Mouse (Mus musculus): ENCODE results near the gene Tmem233. TPM values are rescaled to one million over a fixed set of nuclear protein-coding genes. Genes with fewer than 3 reads are reported as not detected.

Gene Tmem233
- not detected in 2 replicates for polyA plus RNA-seq (2014; fragmentation: Nextera tagmentation; extraction: Ambion mirVana)

- Histone ChIP-seq H3K27me3 (ENCODE audit: control insufficient read depth, insufficient read depth, low read length) (peaks cover 17% of the 10 kb centered on the region), H3K9me3 (ENCODE audit: control insufficient read depth, low read length) (no peaks in the 10 kb centered on the region), H3K27ac (replicated peaks in 1 of 2; ENCODE audit: control insufficient read depth in 1 of 2, insufficient read depth in 1 of 2, low read depth in 2 of 2, low read length in 2 of 2) (no peak within 1 kb of the TSS), H3K4me3 (ENCODE audit: control insufficient read depth in 1 of 2, insufficient read depth in 1 of 2, low read depth in 1 of 2, low read length in 2 of 2) (no peak within 1 kb of the TSS), H3K4me1 (ENCODE audit: control insufficient read depth in 2 of 2, insufficient read depth in 2 of 2, low read length in 2 of 2) (no peaks in the 10 kb centered on the region; a peak in 1 of 4 replicates), H3K36me3 (ENCODE audit: control insufficient read depth, insufficient read depth, low read length) (no peaks in the 10 kb centered on the region), H3K4me2 (ENCODE audit: low read length) (no peak within 1 kb of the TSS), H3K9ac (ENCODE audit: low read length) (no peak within 1 kb of the TSS)
- ATAC-seq (ENCODE audit: insufficient number of reproducible peaks, insufficient read depth, low FRiP score, low read depth) = no peak
- 6% methylated on average over 17 of the region's 17 CpGs for WGBS
Measured at GRCm38 (mm10) chr5:116083081-116083480, at the start of gene Tmem233. Tmem233 (minus strand) TSS chr5:116083244.

- Histone ChIP-seq H3K9ac (ENCODE audit: low read length) (no peak overlapping the region), H3K4me1 (ENCODE audit: control insufficient read depth in 2 of 2, insufficient read depth in 2 of 2, low read length in 2 of 2) (no peaks in the 10 kb centered on the region), H3K27me3 (ENCODE audit: control insufficient read depth, insufficient read depth, low read length) (no peaks in the 10 kb centered on the region), H3K36me3 (ENCODE audit: control insufficient read depth, insufficient read depth, low read length) (no peaks in the 10 kb centered on the region), H3K9me3 (ENCODE audit: control insufficient read depth, low read length) (no peaks in the 10 kb centered on the region), H3K4me3 (ENCODE audit: control insufficient read depth in 1 of 2, insufficient read depth in 1 of 2, low read depth in 1 of 2, low read length in 2 of 2) (no peak overlapping the region), H3K27ac (replicated peaks in 1 of 2; ENCODE audit: control insufficient read depth in 1 of 2, insufficient read depth in 1 of 2, low read depth in 2 of 2, low read length in 2 of 2) (no peak overlapping the region), H3K4me2 (ENCODE audit: low read length) (no peak overlapping the region)
- ATAC-seq (ENCODE audit: insufficient number of reproducible peaks, insufficient read depth, low FRiP score, low read depth) = no peak
- 9% methylated on average over 11 of the region's 11 CpGs for WGBS
Measured at GRCm38 (mm10) chr5:116123344-116123743, 40.3 kb upstream of the Tmem233 start.

GRCm38 (mm10) chr5:116116567-116116966, 33.5 kb upstream of the Tmem233 start:
- no peaks in the 10 kb centered on the region for H3K36me3 ChIP-seq (ENCODE audit: control insufficient read depth, insufficient read depth, low read length)
- no peak for ATAC-seq (ENCODE audit: insufficient number of reproducible peaks, insufficient read depth, low FRiP score, low read depth)
- no peak overlapping the region for H3K27ac ChIP-seq (replicated peaks in 1 of 2; ENCODE audit: control insufficient read depth in 1 of 2, insufficient read depth in 1 of 2, low read depth in 2 of 2, low read length in 2 of 2)
- no peak overlapping the region for H3K4me2 ChIP-seq (ENCODE audit: low read length)
- H3K4me1 ChIP-seq (ENCODE audit: control insufficient read depth in 2 of 2, insufficient read depth in 2 of 2, low read length in 2 of 2) = no peaks in the 10 kb centered on the region
- H3K9ac ChIP-seq (ENCODE audit: low read length) = no peak overlapping the region
- H3K27me3 ChIP-seq (ENCODE audit: control insufficient read depth, insufficient read depth, low read length) = no peaks in the 10 kb centered on the region
- no peaks in the 10 kb centered on the region for H3K9me3 ChIP-seq (ENCODE audit: control insufficient read depth, low read length)
- H3K4me3 ChIP-seq (ENCODE audit: control insufficient read depth in 1 of 2, insufficient read depth in 1 of 2, low read depth in 1 of 2, low read length in 2 of 2) = no peak overlapping the region
- WGBS = 38% methylated on average over 9 of the region's 9 CpGs

- 46% methylated on average over 4 of the region's 4 CpGs for WGBS
- H3K4me2 ChIP-seq (ENCODE audit: low read length) = no peak overlapping the region
- no peaks in the 10 kb centered on the region for H3K27me3 ChIP-seq (ENCODE audit: control insufficient read depth, insufficient read depth, low read length)
- H3K4me3 ChIP-seq (ENCODE audit: control insufficient read depth in 1 of 2, insufficient read depth in 1 of 2, low read depth in 1 of 2, low read length in 2 of 2) = no peak overlapping the region
- no peaks in the 10 kb centered on the region for H3K4me1 ChIP-seq (ENCODE audit: control insufficient read depth in 2 of 2, insufficient read depth in 2 of 2, low read length in 2 of 2)
- ATAC-seq (ENCODE audit: insufficient number of reproducible peaks, insufficient read depth, low FRiP score, low read depth) = no peak
- no peak overlapping the region for H3K27ac ChIP-seq (replicated peaks in 1 of 2; ENCODE audit: control insufficient read depth in 1 of 2, insufficient read depth in 1 of 2, low read depth in 2 of 2, low read length in 2 of 2)
- H3K9me3 ChIP-seq (ENCODE audit: control insufficient read depth, low read length) = no peaks in the 10 kb centered on the region
- H3K9ac ChIP-seq (ENCODE audit: low read length) = no peak overlapping the region
- H3K36me3 ChIP-seq (ENCODE audit: control insufficient read depth, insufficient read depth, low read length) = no peaks in the 10 kb centered on the region
Measured at GRCm38 (mm10) chr5:116116110-116116509, 33.1 kb upstream of the Tmem233 start.

- H3K36me3 ChIP-seq (ENCODE audit: control insufficient read depth, insufficient read depth, low read length) = no peaks in the 10 kb centered on the region
- no peaks in the 10 kb centered on the region for H3K9me3 ChIP-seq (ENCODE audit: control insufficient read depth, low read length)
- H3K27me3 ChIP-seq (ENCODE audit: control insufficient read depth, insufficient read depth, low read length) = no peaks in the 10 kb centered on the region
- 75% methylated on average over 14 of the region's 14 CpGs for WGBS
- no peaks in the 10 kb centered on the region for H3K4me1 ChIP-seq (ENCODE audit: control insufficient read depth in 2 of 2, insufficient read depth in 2 of 2, low read length in 2 of 2)
- H3K4me2 ChIP-seq (ENCODE audit: low read length) = no peak overlapping the region
- no peak overlapping the region for H3K4me3 ChIP-seq (ENCODE audit: control insufficient read depth in 1 of 2, insufficient read depth in 1 of 2, low read depth in 1 of 2, low read length in 2 of 2)
- H3K27ac ChIP-seq (replicated peaks in 1 of 2; ENCODE audit: control insufficient read depth in 1 of 2, insufficient read depth in 1 of 2, low read depth in 2 of 2, low read length in 2 of 2) = no peak overlapping the region
- no peak for ATAC-seq (ENCODE audit: insufficient number of reproducible peaks, insufficient read depth, low FRiP score, low read depth)
- no peak overlapping the region for H3K9ac ChIP-seq (ENCODE audit: low read length)
Measured at GRCm38 (mm10) chr5:116115071-116115834, 32.2 kb upstream of the Tmem233 start.

GRCm38 (mm10) chr5:116108651-116109050, 25.6 kb upstream of the Tmem233 start:
- WGBS = 83% methylated on average over 10 of the region's 10 CpGs
- Histone ChIP-seq H3K4me2 (ENCODE audit: low read length) (no peak overlapping the region), H3K4me1 (ENCODE audit: control insufficient read depth in 2 of 2, insufficient read depth in 2 of 2, low read length in 2 of 2) (no peaks in the 10 kb centered on the region), H3K36me3 (ENCODE audit: control insufficient read depth, insufficient read depth, low read length) (no peaks in the 10 kb centered on the region), H3K27ac (replicated peaks in 1 of 2; ENCODE audit: control insufficient read depth in 1 of 2, insufficient read depth in 1 of 2, low read depth in 2 of 2, low read length in 2 of 2) (no peak overlapping the region), H3K4me3 (ENCODE audit: control insufficient read depth in 1 of 2, insufficient read depth in 1 of 2, low read depth in 1 of 2, low read length in 2 of 2) (no peak overlapping the region), H3K9ac (ENCODE audit: low read length) (no peak overlapping the region), H3K9me3 (ENCODE audit: control insufficient read depth, low read length) (no peaks in the 10 kb centered on the region), H3K27me3 (ENCODE audit: control insufficient read depth, insufficient read depth, low read length) (no peaks in the 10 kb centered on the region)
- ATAC-seq (ENCODE audit: insufficient number of reproducible peaks, insufficient read depth, low FRiP score, low read depth) = no peak

- ATAC-seq (ENCODE audit: insufficient number of reproducible peaks, insufficient read depth, low FRiP score, low read depth) = no peak
- WGBS = 76% methylated on average over 6 of the region's 6 CpGs
Measured at GRCm38 (mm10) chr5:116084231-116084630, 1.2 kb upstream of the Tmem233 start.

More at GRCm38 (mm10) chr5:116084231-116084630, 1.2 kb upstream of the Tmem233 start:
- Histone ChIP-seq H3K27me3 (ENCODE audit: control insufficient read depth, insufficient read depth, low read length) (peaks cover 17% of the 10 kb centered on the region), H3K9ac (ENCODE audit: low read length) (no peak overlapping the region), H3K4me1 (ENCODE audit: control insufficient read depth in 2 of 2, insufficient read depth in 2 of 2, low read length in 2 of 2) (no peaks in the 10 kb centered on the region; a peak in 1 of 4 replicates), H3K4me3 (ENCODE audit: control insufficient read depth in 1 of 2, insufficient read depth in 1 of 2, low read depth in 1 of 2, low read length in 2 of 2) (no peak overlapping the region), H3K9me3 (ENCODE audit: control insufficient read depth, low read length) (no peaks in the 10 kb centered on the region), H3K36me3 (ENCODE audit: control insufficient read depth, insufficient read depth, low read length) (no peaks in the 10 kb centered on the region), H3K4me2 (ENCODE audit: low read length) (no peak overlapping the region), H3K27ac (replicated peaks in 1 of 2; ENCODE audit: control insufficient read depth in 1 of 2, insufficient read depth in 1 of 2, low read depth in 2 of 2, low read length in 2 of 2) (no peak overlapping the region)

All from heart, embryonic 14.5 days (tissue).